In genomic region chr2:129057920-129058361, GRCm38 (mm10) we compare ENCODE assay signal across 16 mouse cellular contexts. TPM values are rescaled to one million over a fixed set of nuclear protein-coding genes. Genes with fewer than 3 reads are reported as not detected.
"Had no signal": no experiment of that assay in that cellular context is flagged by ENCODE, and none has a peak within 500 bp of the region (broad histone marks: within the 10 kb centered on the region; RNA-seq: fewer than 3 reads in every experiment).

No protein-coding gene starts in this region.

- DNase-seq: kidney, adult 2 months; kidney, postnatal 36 days; layer of hippocampus, adult 9-11 months; lung, adult 2 months; lung, postnatal 36 days; midbrain, embryonic 14.5 days; spleen, adult 18-20 months; thymus, postnatal 36 days had no signal

- H3K9ac ChIP-seq: intestine, embryonic 15.5 days; kidney, embryonic 15.5 days; neural tube, embryonic 12.5 days had no signal

- H3K27ac ChIP-seq: intestine, embryonic 15.5 days; kidney, embryonic 15.5 days; limb, embryonic 10.5 days; midbrain, embryonic 10.5 days; neural tube, embryonic 12.5 days had no signal

- H3K9me3 ChIP-seq: intestine, embryonic 15.5 days; limb, embryonic 10.5 days had no signal

- H3K4me2 ChIP-seq: intestine, embryonic 15.5 days; kidney, embryonic 15.5 days; neural tube, embryonic 12.5 days had no signal

- H3K4me3 ChIP-seq: intestine, embryonic 15.5 days; kidney, embryonic 15.5 days; limb, embryonic 10.5 days; midbrain, embryonic 10.5 days; neural tube, embryonic 12.5 days had no signal

- ATAC-seq: intestine, embryonic 15.5 days; lung, postnatal 0 days had no signal

- H3K36me3 ChIP-seq: intestine, embryonic 15.5 days; kidney, embryonic 15.5 days; limb, embryonic 10.5 days; midbrain, embryonic 10.5 days; neural tube, embryonic 12.5 days had no signal

- H3K4me1 ChIP-seq: intestine, embryonic 15.5 days; kidney, embryonic 15.5 days; limb, embryonic 10.5 days; midbrain, embryonic 10.5 days; neural tube, embryonic 12.5 days had no signal

- H3K27me3 ChIP-seq: intestine, embryonic 15.5 days; kidney, embryonic 15.5 days; neural tube, embryonic 12.5 days had no signal

RNA-seq across cellular contexts. Expression of gene Vinac1, which starts 10.0 kb away (rescaled TPM):
- total RNA-seq: megakaryocyte progenitor cell, adult 5-6 weeks; monocyte, adult 5-6 weeks had no signal
- polyA plus RNA-seq: limb, embryonic 10.5 days had no signal
